Mouse (Mus musculus) hindbrain, embryonic 16.5 days (tissue): Measurements from ENCODE around the gene Fam83c. TPM values are rescaled to one million over a fixed set of nuclear protein-coding genes. Genes with fewer than 3 reads are reported as not detected.
A peak's percentile ranks its signal among the peaks of the same experiment; 100 is the strongest.

Experiments used
- ATAC-seq: fragments of 200-750 bp; cut with Nextera tagmentation; 2 replicates; pipeline ENCODE4 v1.8.0; 2017; ENCODE audit warnings: moderate TSS enrichment, moderate library complexity
- H3K27ac ChIP-seq: fragments of 300-500 bp; sonication (generic); 2 replicates; pipeline ENCODE4 v1.5.1; 2014; ENCODE audit warnings: low read depth, mild to moderate bottlenecking, control low read depth, low read length, moderate library complexity
- H3K27me3 ChIP-seq: fragments of 300-500 bp; sonication (generic); replicated peaks from 2 replicates; pipeline ENCODE4 v1.6.1; 2014; ENCODE audit warnings: low read length; ENCODE audit not compliant: control insufficient read depth, insufficient read depth
- H3K36me3 ChIP-seq: fragments of 300-500 bp; sonication (generic); 2 replicates; pipeline ENCODE4 v1.6.1; 2014; ENCODE audit warnings: mild to moderate bottlenecking, low read length, moderate library complexity, mixed read lengths; ENCODE audit not compliant: control insufficient read depth, insufficient read depth
- H3K4me1 ChIP-seq: fragments of 300-500 bp; sonication (generic); 2 replicates; pipeline ENCODE4 v1.6.1; 2014; ENCODE audit warnings: low read depth, low read length; ENCODE audit not compliant: control insufficient read depth, insufficient read depth
- H3K4me2 ChIP-seq: fragments of 300-500 bp; sonication (generic); 2 replicates; pipeline ENCODE4 v1.6.1; 2014; ENCODE audit warnings: mild to moderate bottlenecking, low read length, control low read depth, moderate library complexity
- H3K4me3 ChIP-seq: fragments of 300-500 bp; sonication (generic); 2 replicates; pipeline ENCODE4 v1.5.1; 2014; ENCODE audit warnings: mild to moderate bottlenecking, low read length, control low read depth, moderate library complexity
- H3K9ac ChIP-seq: fragments of 300-500 bp; sonication (generic); 2 replicates; pipeline ENCODE4 v1.6.1; 2014; ENCODE audit warnings: low read depth, mild to moderate bottlenecking, control low read depth, low read length, moderate library complexity
- H3K9me3 ChIP-seq: fragments of 300-500 bp; sonication (generic); 2 replicates; pipeline ENCODE4 v1.6.1; 2014; ENCODE audit warnings: mild to moderate bottlenecking, low read length, moderate library complexity; ENCODE audit not compliant: control insufficient read depth
- WGBS: fragments of 180-500 bp; shearing (Covaris S2); extraction: QIAGEN DNeasy Blood & Tissue Kit; methylation state at CpG from one replicate; pipeline ENCODE4 v1.1.7; 2014; 5-methylcytosine and 5-hydroxymethylcytosine counted together
- polyA plus RNA-seq: library from polyadenylated mRNA; unstranded; fragments of >200 nt; fragmentation: Nextera tagmentation; extraction: Ambion mirVana; gene quantifications from 2 replicates; pipeline ENCODE4 v1.2.1, GENCODE M21; 2015

The Fam83c gene
- polyA plus RNA-seq, 1 experiment from 2014 or later, result 0.61 TPM

- H3K9ac ChIP-seq, result peak overlapping the region; percentile 42; the same call in 1 of the 2 replicates
- no peaks in the 10 kb centered on the region for H3K9me3 ChIP-seq
- H3K36me3 ChIP-seq, result peaks cover 8% of the 10 kb centered on the region; the same call in 1 of the 2 replicates
- H3K27me3 ChIP-seq, result no peaks in the 10 kb centered on the region
- peak overlapping the region; percentile 40 for H3K4me2 ChIP-seq
- 52% methylated on average over 13 of the region's 13 CpGs for WGBS
- peak; percentile 94 for ATAC-seq
- no peak overlapping the region for H3K4me3 ChIP-seq
- H3K4me1 ChIP-seq, result peaks cover 7% of the 10 kb centered on the region
- peak overlapping the region; percentile 52 for H3K27ac ChIP-seq
These were observed 28.1 kb upstream of the Fam83c start for GRCm38 (mm10) chr2:155862573-155863300.

GRCm38 (mm10) chr2:155861581-155861980, 26.9 kb upstream of the Fam83c start:
- H3K27ac ChIP-seq, result no peak overlapping the region
- H3K4me2 ChIP-seq, result no peak overlapping the region
- WGBS, result 92% methylated on average over 6 of the region's 6 CpGs
- H3K4me1 ChIP-seq, result peaks cover 7% of the 10 kb centered on the region
- no peaks in the 10 kb centered on the region for H3K9me3 ChIP-seq
- no peak for ATAC-seq
- H3K36me3 ChIP-seq, result peaks cover 8% of the 10 kb centered on the region; the same call in 1 of the 2 replicates
- H3K4me3 ChIP-seq, result no peak overlapping the region
- no peak overlapping the region for H3K9ac ChIP-seq
- H3K27me3 ChIP-seq, result no peaks in the 10 kb centered on the region

GRCm38 (mm10) chr2:155860102-155860501, 25.4 kb upstream of the Fam83c start:
- no peak overlapping the region for H3K27ac ChIP-seq

DNA sequence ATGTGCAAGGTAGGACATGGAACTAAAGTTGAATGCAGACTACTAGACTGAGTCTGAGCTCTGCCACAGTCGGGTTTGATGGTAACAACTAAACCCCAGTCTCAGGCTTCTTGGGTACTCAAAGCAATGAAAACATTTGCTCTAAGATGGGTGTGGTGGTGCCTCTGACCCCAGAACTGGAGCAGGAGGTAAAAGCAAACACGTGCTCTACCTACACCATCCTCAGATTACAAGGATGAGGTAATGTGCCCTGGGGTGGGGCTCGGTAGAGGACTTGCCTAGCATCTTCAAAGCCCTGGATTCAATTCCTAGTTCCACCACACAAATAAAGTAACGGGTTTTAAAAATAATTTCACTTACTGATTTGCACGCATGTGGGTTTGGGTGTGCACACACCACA, 17.9 kb upstream of the Fam83c start:
- no peaks in the 10 kb centered on the region for H3K27me3 ChIP-seq
- no peak for ATAC-seq
- no peak overlapping the region for H3K4me2 ChIP-seq
- peaks cover 12% of the 10 kb centered on the region for H3K36me3 ChIP-seq
- WGBS, result 94% methylated on average over 5 of the region's 5 CpGs
- H3K4me1 ChIP-seq, result no peaks in the 10 kb centered on the region
- no peak overlapping the region for H3K9ac ChIP-seq
- no peak overlapping the region for H3K27ac ChIP-seq
- no peak overlapping the region for H3K4me3 ChIP-seq
- H3K9me3 ChIP-seq, result no peaks in the 10 kb centered on the region

More at GRCm38 (mm10) chr2:155860102-155860501, 25.4 kb upstream of the Fam83c start:
- no peak overlapping the region for H3K9ac ChIP-seq
- H3K27me3 ChIP-seq, result no peaks in the 10 kb centered on the region
- no peaks in the 10 kb centered on the region for H3K9me3 ChIP-seq
- peaks cover 7% of the 10 kb centered on the region for H3K4me1 ChIP-seq
- no peak overlapping the region for H3K4me3 ChIP-seq
- H3K36me3 ChIP-seq, result peaks cover 12% of the 10 kb centered on the region; the same call in 1 of the 2 replicates
- 88% methylated on average over 7 of the region's 7 CpGs for WGBS
- ATAC-seq, result no peak
- no peak overlapping the region for H3K4me2 ChIP-seq

DNA sequence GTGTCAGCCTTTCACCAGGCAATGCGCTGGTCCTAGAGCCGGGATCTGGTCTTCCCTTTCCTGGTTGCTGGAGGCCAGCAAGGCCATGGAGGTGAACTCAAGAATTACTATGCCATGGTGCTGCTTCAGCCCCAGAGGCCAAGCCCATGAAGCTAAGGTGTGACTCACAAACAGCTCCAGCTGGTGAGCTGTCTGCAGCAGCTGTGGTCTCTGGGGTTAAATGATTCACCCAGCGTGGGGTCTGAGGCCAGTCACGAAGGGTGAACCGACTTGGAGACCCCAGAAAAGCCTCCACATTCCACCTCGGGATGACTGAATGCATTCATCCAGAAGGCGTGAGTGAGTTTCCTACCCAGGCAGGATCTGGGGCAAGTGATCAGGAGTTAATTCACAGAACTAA, 15.5 kb upstream of the Fam83c start:
- no peak overlapping the region for H3K27ac ChIP-seq
- H3K36me3 ChIP-seq, result peaks cover 13% of the 10 kb centered on the region
- H3K4me1 ChIP-seq, result no peaks in the 10 kb centered on the region
- H3K4me2 ChIP-seq, result no peak overlapping the region
- H3K27me3 ChIP-seq, result no peaks in the 10 kb centered on the region
- H3K4me3 ChIP-seq, result no peak overlapping the region
- no peak for ATAC-seq
- WGBS, result 81% methylated on average over 7 of the region's 7 CpGs
- H3K9me3 ChIP-seq, result no peaks in the 10 kb centered on the region
- no peak overlapping the region for H3K9ac ChIP-seq

DNA sequence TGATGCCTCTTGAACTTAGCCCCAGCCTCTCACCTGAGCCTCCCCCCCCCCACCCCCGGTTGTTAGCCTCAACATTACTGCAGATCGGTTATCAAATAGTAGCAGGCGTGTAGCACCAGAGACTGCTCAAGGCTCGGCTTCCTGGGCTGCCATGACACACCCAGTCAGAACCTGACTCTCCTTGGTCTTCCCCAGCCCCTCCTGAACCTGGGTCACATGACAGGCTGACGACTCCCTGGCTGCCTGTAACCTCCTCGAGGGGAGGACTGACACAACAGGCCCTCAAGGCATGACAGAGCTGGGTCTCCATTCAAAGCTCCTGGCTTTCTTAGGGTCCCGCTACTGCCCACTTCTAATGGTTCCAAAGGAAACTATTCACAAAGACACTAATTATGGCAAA, 14.8 kb upstream of the Fam83c start:
- no peaks in the 10 kb centered on the region for H3K4me1 ChIP-seq
- no peaks in the 10 kb centered on the region for H3K27me3 ChIP-seq
- H3K36me3 ChIP-seq, result peaks cover 13% of the 10 kb centered on the region
- no peak overlapping the region for H3K9ac ChIP-seq
- no peak overlapping the region for H3K4me3 ChIP-seq
- no peak for ATAC-seq
- 76% methylated on average over 7 of the region's 7 CpGs for WGBS
- H3K4me2 ChIP-seq, result no peak overlapping the region
- no peak overlapping the region for H3K27ac ChIP-seq
- H3K9me3 ChIP-seq, result no peaks in the 10 kb centered on the region

- H3K4me3 ChIP-seq, result no peak overlapping the region
- no peaks in the 10 kb centered on the region for H3K4me1 ChIP-seq
- ATAC-seq, result 0 out of 2 replicates have a peak, but pooled peaks have one; percentile 20
- no peaks in the 10 kb centered on the region for H3K27me3 ChIP-seq
- H3K4me2 ChIP-seq, result no peak overlapping the region
- no peaks in the 10 kb centered on the region for H3K9me3 ChIP-seq
- H3K9ac ChIP-seq, result no peak overlapping the region
- H3K27ac ChIP-seq, result no peak overlapping the region
- peaks cover 13% of the 10 kb centered on the region for H3K36me3 ChIP-seq
- 29% methylated on average over 6 of the region's 6 CpGs for WGBS
These were observed 13.6 kb upstream of the Fam83c start for GRCm38 (mm10) chr2:155848291-155848690.

GRCm38 (mm10) chr2:155846930-155847329, 12.3 kb upstream of the Fam83c start:
- Histone ChIP-seq H3K9ac (no peak overlapping the region), H3K4me3 (no peak overlapping the region), H3K27me3 (no peaks in the 10 kb centered on the region), H3K36me3 (peaks cover 13% of the 10 kb centered on the region), H3K4me2 (no peak overlapping the region), H3K4me1 (no peaks in the 10 kb centered on the region), H3K9me3 (no peaks in the 10 kb centered on the region), H3K27ac (no peak overlapping the region)
- 89% methylated on average over 8 of the region's 8 CpGs for WGBS
- no peak for ATAC-seq

DNA sequence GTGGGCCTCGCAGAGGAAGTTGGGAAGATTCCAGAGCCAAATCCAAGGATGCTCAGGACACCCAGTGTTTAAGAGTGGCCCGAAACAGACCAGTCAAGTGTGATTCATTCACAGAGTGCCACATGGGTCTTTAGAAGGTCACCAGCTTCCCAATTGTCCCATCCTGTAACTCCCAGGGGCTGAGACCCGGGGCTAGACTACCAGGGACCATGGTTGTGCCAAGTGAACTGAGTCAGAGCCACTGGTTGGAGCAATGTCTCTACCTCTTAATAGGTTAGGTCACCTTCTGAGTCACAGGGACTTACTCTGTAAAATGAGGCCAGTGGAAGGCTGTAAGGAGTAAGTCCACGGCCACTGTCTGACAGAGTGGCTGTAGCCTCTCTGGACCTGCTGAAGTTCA, 4.3 kb upstream of the Fam83c start:
- H3K4me2 ChIP-seq, result no peak overlapping the region
- ATAC-seq, result no peak

More for the DNA sequence above, 4.3 kb upstream of the Fam83c start:
- H3K27ac ChIP-seq, result no peak overlapping the region
- H3K9me3 ChIP-seq, result no peaks in the 10 kb centered on the region
- no peak overlapping the region for H3K4me3 ChIP-seq
- no peaks in the 10 kb centered on the region for H3K27me3 ChIP-seq
- no peaks in the 10 kb centered on the region for H3K36me3 ChIP-seq
- H3K4me1 ChIP-seq, result no peaks in the 10 kb centered on the region
- 85% methylated on average over 4 of the region's 4 CpGs for WGBS
- no peak overlapping the region for H3K9ac ChIP-seq
